Mouse (Mus musculus): ENCODE measurements at regions not wholly inside any gene's neighbourhood (a gene's known extent, or its start where the extent isn't known, plus 50 kb on each side); places are given as distances from the start of the nearest gene placed in this dataset.

DNA sequence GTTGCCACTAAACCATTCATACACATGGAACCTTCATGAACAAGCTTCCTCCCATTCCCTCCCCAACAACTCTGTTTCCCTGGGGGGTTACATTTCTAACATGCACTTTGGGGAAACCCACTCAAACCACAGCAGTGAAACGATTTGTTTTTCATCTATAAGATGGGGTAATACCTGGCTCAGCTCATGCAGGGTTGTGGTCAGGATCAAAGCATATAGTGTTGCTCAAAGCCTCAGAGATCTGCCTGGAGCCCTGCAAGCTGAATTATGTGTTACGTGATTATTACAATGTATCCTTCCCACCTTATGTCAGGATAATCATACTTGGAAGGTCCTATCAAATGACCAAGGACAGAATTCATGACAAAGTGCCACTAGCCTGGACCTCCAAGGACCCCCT is 154.5 kb upstream of the Ankrd55 start:
- Histone ChIP-seq H3K36me3 (ENCODE audit: control insufficient read depth, insufficient read depth, low read length) (no peaks in the 10 kb centered on the region), H3K9ac (ENCODE audit: low read length) (no peak overlapping the region), H3K4me1 (ENCODE audit: control insufficient read depth, insufficient read depth, low read length) (0 out of 2 replicates have a peak, but pooled peaks cover 4% of the 10 kb centered on the region), H3K4me2 (ENCODE audit: low read depth, severe bottlenecking) (no peak overlapping the region), H3K4me3 (ENCODE audit: low read depth, low read length) (no peak overlapping the region), H3K9me3 (ENCODE audit: control insufficient read depth, low read length) (no peaks in the 10 kb centered on the region), H3K27ac (replicated peaks; ENCODE audit: low read depth, low read length) (no peak overlapping the region), H3K27me3 (ENCODE audit: control insufficient read depth, insufficient read depth, low read length) (no peaks in the 10 kb centered on the region)
- 84% methylated on average over 2 of the region's 2 CpGs for WGBS
- ATAC-seq (ENCODE audit: insufficient number of reproducible peaks, low FRiP score, low TSS enrichment, low read depth) (no peak), DNase-seq (ENCODE audit: low spot score) (no peak)

DNA sequence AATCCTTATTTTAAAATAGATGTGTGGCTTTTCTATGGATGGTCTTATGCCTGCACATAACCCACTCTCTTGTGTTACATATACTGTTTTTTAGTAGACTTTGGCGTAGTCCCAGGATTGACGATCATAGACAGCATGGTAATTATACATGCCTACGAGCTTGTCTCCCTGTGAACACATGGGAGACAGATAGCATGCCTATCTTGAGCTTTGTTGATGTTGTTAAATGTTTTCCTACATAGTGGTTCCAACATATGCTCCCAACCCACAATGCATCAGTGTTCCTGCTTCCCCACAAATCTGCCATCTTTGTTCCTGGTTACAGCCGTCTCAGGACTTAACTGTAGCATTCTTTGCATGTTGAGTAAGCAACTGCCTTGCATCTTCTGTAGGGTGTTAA is 153.6 kb upstream of the Ankrd55 start:
- H3K27me3 ChIP-seq (ENCODE audit: control insufficient read depth, insufficient read depth, low read length), result no peaks in the 10 kb centered on the region
- WGBS, result 87% methylated on average over 4 of the region's 4 CpGs

DNA sequence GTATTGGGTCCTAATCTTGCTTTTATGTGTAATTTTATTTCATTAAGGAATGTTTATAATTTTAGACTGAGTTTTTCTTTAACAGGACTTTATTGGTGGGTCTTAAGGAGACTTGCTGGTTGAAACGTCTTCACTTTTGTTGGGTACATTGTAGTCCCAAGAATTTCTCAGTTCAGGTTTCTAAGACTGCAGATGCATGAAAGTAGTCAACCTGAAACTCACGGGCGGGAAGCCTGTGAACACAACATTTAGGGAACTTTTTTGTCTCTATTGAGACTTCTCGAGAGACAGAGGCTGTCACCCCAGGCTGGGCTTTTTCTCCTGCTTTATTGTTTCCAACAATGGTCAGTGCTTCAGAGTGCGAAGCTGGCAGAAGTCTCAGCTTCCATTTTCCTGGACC is 152.5 kb upstream of the Ankrd55 start:
- Histone ChIP-seq H3K9ac (ENCODE audit: low read length) (no peak overlapping the region), H3K36me3 (ENCODE audit: control insufficient read depth, insufficient read depth, low read length) (no peaks in the 10 kb centered on the region), H3K9me3 (ENCODE audit: control insufficient read depth, low read length) (no peaks in the 10 kb centered on the region), H3K27ac (replicated peaks; ENCODE audit: low read depth, low read length) (no peak overlapping the region), H3K4me2 (ENCODE audit: low read depth, severe bottlenecking) (no peak overlapping the region), H3K27me3 (ENCODE audit: control insufficient read depth, insufficient read depth, low read length) (no peaks in the 10 kb centered on the region), H3K4me1 (ENCODE audit: control insufficient read depth, insufficient read depth, low read length) (0 out of 2 replicates have a peak, but pooled peaks cover 4% of the 10 kb centered on the region), H3K4me3 (ENCODE audit: low read depth, low read length) (no peak overlapping the region)
- WGBS, result 89% methylated on average over 5 of the region's 5 CpGs
- no peak for DNase-seq (ENCODE audit: low spot score)
- ATAC-seq (ENCODE audit: insufficient number of reproducible peaks, low FRiP score, low TSS enrichment, low read depth), result no peak

More for the DNA sequence above, 153.6 kb upstream of the Ankrd55 start:
- Histone ChIP-seq H3K36me3 (ENCODE audit: control insufficient read depth, insufficient read depth, low read length) (no peaks in the 10 kb centered on the region), H3K4me3 (ENCODE audit: low read depth, low read length) (no peak overlapping the region), H3K4me2 (ENCODE audit: low read depth, severe bottlenecking) (no peak overlapping the region), H3K9ac (ENCODE audit: low read length) (no peak overlapping the region), H3K9me3 (ENCODE audit: control insufficient read depth, low read length) (no peaks in the 10 kb centered on the region), H3K27ac (replicated peaks; ENCODE audit: low read depth, low read length) (no peak overlapping the region), H3K4me1 (ENCODE audit: control insufficient read depth, insufficient read depth, low read length) (0 out of 2 replicates have a peak, but pooled peaks cover 4% of the 10 kb centered on the region)
- DNase-seq (ENCODE audit: low spot score), result no peak
- no peak for ATAC-seq (ENCODE audit: insufficient number of reproducible peaks, low FRiP score, low TSS enrichment, low read depth)

DNA sequence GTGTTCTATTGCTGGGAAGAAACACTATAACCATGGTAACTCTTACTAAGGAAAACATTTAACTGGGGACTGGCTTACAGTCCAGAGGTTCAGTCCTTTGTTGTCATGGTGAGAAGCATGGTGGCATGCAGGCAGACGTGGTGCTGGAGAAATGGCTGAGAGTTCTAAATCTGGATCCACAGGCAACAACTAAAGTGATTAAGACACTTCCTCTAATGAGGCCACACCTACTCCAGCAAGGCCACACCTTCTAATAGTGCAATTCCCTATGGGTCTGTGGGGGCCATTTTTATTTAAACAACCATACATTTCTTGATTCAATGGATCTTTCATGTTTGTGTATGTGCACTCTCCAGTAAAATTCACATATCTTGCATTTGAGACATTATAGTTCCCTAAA is 151.4 kb upstream of the Ankrd55 start:
- Histone ChIP-seq H3K36me3 (ENCODE audit: control insufficient read depth, insufficient read depth, low read length) (no peaks in the 10 kb centered on the region), H3K27ac (replicated peaks; ENCODE audit: low read depth, low read length) (no peak overlapping the region), H3K4me3 (ENCODE audit: low read depth, low read length) (no peak overlapping the region), H3K4me1 (ENCODE audit: control insufficient read depth, insufficient read depth, low read length) (no peaks in the 10 kb centered on the region), H3K9ac (ENCODE audit: low read length) (no peak overlapping the region), H3K4me2 (ENCODE audit: low read depth, severe bottlenecking) (no peak overlapping the region), H3K27me3 (ENCODE audit: control insufficient read depth, insufficient read depth, low read length) (no peaks in the 10 kb centered on the region), H3K9me3 (ENCODE audit: control insufficient read depth, low read length) (no peaks in the 10 kb centered on the region)
- 65% methylated on average over 1 of the region's 1 CpGs for WGBS
- ATAC-seq (ENCODE audit: insufficient number of reproducible peaks, low FRiP score, low TSS enrichment, low read depth), result no peak
- DNase-seq (ENCODE audit: low spot score), result no peak

- no peaks in the 10 kb centered on the region for H3K9me3 ChIP-seq (ENCODE audit: control insufficient read depth, low read length)
- ATAC-seq (ENCODE audit: insufficient number of reproducible peaks, low FRiP score, low TSS enrichment, low read depth), result no peak
- DNase-seq (ENCODE audit: low spot score), result no peak
- no peaks in the 10 kb centered on the region for H3K36me3 ChIP-seq (ENCODE audit: control insufficient read depth, insufficient read depth, low read length)
- H3K4me2 ChIP-seq (ENCODE audit: low read depth, severe bottlenecking), result no peak overlapping the region
- no peak overlapping the region for H3K9ac ChIP-seq (ENCODE audit: low read length)
- H3K4me3 ChIP-seq (ENCODE audit: low read depth, low read length), result no peak overlapping the region
- no peaks in the 10 kb centered on the region for H3K4me1 ChIP-seq (ENCODE audit: control insufficient read depth, insufficient read depth, low read length)
- WGBS, result 70% methylated on average over 5 of the region's 5 CpGs
- H3K27ac ChIP-seq (replicated peaks; ENCODE audit: low read depth, low read length), result no peak overlapping the region
- no peaks in the 10 kb centered on the region for H3K27me3 ChIP-seq (ENCODE audit: control insufficient read depth, insufficient read depth, low read length)
Measured at GRCm38 (mm10) chr13:112140871-112141270, 147.4 kb upstream of the Ankrd55 start.

- no peaks in the 10 kb centered on the region for H3K27me3 ChIP-seq (ENCODE audit: control insufficient read depth, insufficient read depth, low read length)
- H3K9ac ChIP-seq (ENCODE audit: low read length), result no peak overlapping the region
- ATAC-seq (ENCODE audit: insufficient number of reproducible peaks, low FRiP score, low TSS enrichment, low read depth) (no peak), DNase-seq (ENCODE audit: low spot score) (no peak)
- no peak overlapping the region for H3K4me2 ChIP-seq (ENCODE audit: low read depth, severe bottlenecking)
- 84% methylated on average over 7 of the region's 7 CpGs for WGBS
- H3K36me3 ChIP-seq (ENCODE audit: control insufficient read depth, insufficient read depth, low read length), result no peaks in the 10 kb centered on the region
- no peak overlapping the region for H3K27ac ChIP-seq (replicated peaks; ENCODE audit: low read depth, low read length)
- no peaks in the 10 kb centered on the region for H3K4me1 ChIP-seq (ENCODE audit: control insufficient read depth, insufficient read depth, low read length)
- no peak overlapping the region for H3K4me3 ChIP-seq (ENCODE audit: low read depth, low read length)
- H3K9me3 ChIP-seq (ENCODE audit: control insufficient read depth, low read length), result no peaks in the 10 kb centered on the region
Measured at GRCm38 (mm10) chr13:112144393-112145348, 143.6 kb upstream of the Ankrd55 start.

GRCm38 (mm10) chr13:112152614-112153550 is 135.4 kb upstream of the Ankrd55 start:
- 0 out of 2 replicates have a peak, but pooled peaks have one; percentile 53 for ATAC-seq (ENCODE audit: insufficient number of reproducible peaks, low FRiP score, low TSS enrichment, low read depth)
- DNase-seq (ENCODE audit: low spot score), result peak; percentile 48
- 16% methylated on average over 27 of the region's 27 CpGs for WGBS
- H3K27ac ChIP-seq (replicated peaks; ENCODE audit: low read depth, low read length), result no peak overlapping the region
- H3K4me3 ChIP-seq (ENCODE audit: low read depth, low read length), result no peak overlapping the region
- peak overlapping the region; percentile 37; the same call in 1 of the 2 replicates for H3K4me2 ChIP-seq (ENCODE audit: low read depth, severe bottlenecking)
- no peaks in the 10 kb centered on the region for H3K9me3 ChIP-seq (ENCODE audit: control insufficient read depth, low read length)
- H3K4me1 ChIP-seq (ENCODE audit: control insufficient read depth, insufficient read depth, low read length), result peaks cover 13% of the 10 kb centered on the region
- H3K9ac ChIP-seq (ENCODE audit: low read length), result no peak overlapping the region
- H3K36me3 ChIP-seq (ENCODE audit: control insufficient read depth, insufficient read depth, low read length), result no peaks in the 10 kb centered on the region
- H3K27me3 ChIP-seq (ENCODE audit: control insufficient read depth, insufficient read depth, low read length), result no peaks in the 10 kb centered on the region

DNA sequence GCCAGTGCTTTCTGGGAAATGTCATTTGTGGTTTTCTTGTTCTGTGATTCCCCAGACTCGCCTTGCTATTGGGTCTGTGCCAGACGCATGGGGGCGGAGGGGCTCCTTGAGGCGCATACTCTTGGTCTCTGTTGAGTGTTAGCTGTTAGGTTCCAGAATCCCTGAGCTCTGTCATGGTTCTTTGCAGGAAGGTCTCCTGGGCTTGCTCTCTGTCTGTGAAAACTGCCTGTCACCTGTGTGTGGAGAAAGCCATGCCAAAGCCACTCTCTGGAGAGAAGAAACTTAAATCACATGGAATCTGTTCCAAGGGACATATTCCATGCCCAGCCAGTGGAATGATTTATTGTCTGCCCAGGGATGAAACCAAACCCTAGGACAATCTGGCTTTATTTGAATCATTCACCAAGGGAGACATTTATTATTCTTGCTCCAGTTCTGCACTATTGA is 134.5 kb upstream of the Ankrd55 start:
- ATAC-seq (ENCODE audit: insufficient number of reproducible peaks, low FRiP score, low TSS enrichment, low read depth) (peak; percentile 67; the same call in 1 of the 2 replicates), DNase-seq (ENCODE audit: low spot score) (peak; percentile 37)
- Histone ChIP-seq H3K36me3 (ENCODE audit: control insufficient read depth, insufficient read depth, low read length) (no peaks in the 10 kb centered on the region), H3K27ac (replicated peaks; ENCODE audit: low read depth, low read length) (no peak overlapping the region), H3K4me2 (ENCODE audit: low read depth, severe bottlenecking) (no peak overlapping the region), H3K4me3 (ENCODE audit: low read depth, low read length) (no peak overlapping the region), H3K27me3 (ENCODE audit: control insufficient read depth, insufficient read depth, low read length) (no peaks in the 10 kb centered on the region), H3K4me1 (ENCODE audit: control insufficient read depth, insufficient read depth, low read length) (peaks cover 13% of the 10 kb centered on the region), H3K9me3 (ENCODE audit: control insufficient read depth, low read length) (no peaks in the 10 kb centered on the region), H3K9ac (ENCODE audit: low read length) (no peak overlapping the region)
- 27% methylated on average over 4 of the region's 4 CpGs for WGBS

All from limb, embryonic 11.5 days (tissue).